Mouse (Mus musculus) midbrain, embryonic 13.5 days (tissue): ENCODE measurements around the gene Kif9. TPM values are rescaled to one million over a fixed set of nuclear protein-coding genes. Genes with fewer than 3 reads are reported as not detected.

Source experiments
- ATAC-seq: fragments of 200-750 bp; cut with Nextera tagmentation; 2 replicates; pipeline ENCODE4 v1.8.0; 2017; ENCODE audit warnings: mild to moderate bottlenecking, moderate TSS enrichment, moderate library complexity
- H3K27ac ChIP-seq: fragments of 300-500 bp; sonication (generic); 2 replicates; pipeline ENCODE4 v1.5.1; 2015; ENCODE audit warnings: inconsistent platforms, mild to moderate bottlenecking, moderate library complexity
- H3K27me3 ChIP-seq: fragments of 300-500 bp; sonication (generic); 2 replicates; pipeline ENCODE4 v1.6.1; 2015; ENCODE audit warnings: mild to moderate bottlenecking, inconsistent platforms
- H3K36me3 ChIP-seq: fragments of 300-500 bp; sonication (generic); 2 replicates; pipeline ENCODE4 v1.6.1; 2015; ENCODE audit warnings: mild to moderate bottlenecking, inconsistent platforms
- H3K4me1 ChIP-seq: fragments of 300-500 bp; sonication (generic); replicated peaks from 2 replicates; pipeline ENCODE4 v1.6.1; 2015; ENCODE audit warnings: inconsistent platforms
- H3K4me2 ChIP-seq: fragments of 300-500 bp; sonication (generic); replicated peaks from 2 replicates; pipeline ENCODE4 v1.6.1; 2015; ENCODE audit warnings: moderate library complexity, mild to moderate bottlenecking, inconsistent platforms
- H3K4me3 ChIP-seq: fragments of 300-500 bp; sonication (generic); replicated peaks from 2 replicates; pipeline ENCODE4 v1.5.1; 2015; ENCODE audit warnings: mild to moderate bottlenecking, inconsistent platforms
- H3K9ac ChIP-seq: fragments of 300-500 bp; sonication (generic); replicated peaks from 2 replicates; pipeline ENCODE4 v1.6.1; 2015; ENCODE audit warnings: mild to moderate bottlenecking, inconsistent platforms
- H3K9me3 ChIP-seq: fragments of 300-500 bp; sonication (generic); 2 replicates; pipeline ENCODE4 v1.6.1; 2016; ENCODE audit warnings: mild to moderate bottlenecking, inconsistent platforms
- WGBS: fragments of 180-500 bp; shearing (Covaris S2); methylation state at CpG from one replicate; pipeline ENCODE4 v1.1.7; 2015; 5-methylcytosine and 5-hydroxymethylcytosine counted together
- polyA plus RNA-seq: library from polyadenylated mRNA; unstranded; fragments of >200 nt; fragmentation: Nextera tagmentation; extraction: Ambion mirVana; gene quantifications from 2 replicates; pipeline ENCODE4 v1.2.1, GENCODE M21; 2015

Kif9 gene
- polyA plus RNA-seq, 1 experiment from 2014 or later = 2.4 TPM

- Histone ChIP-seq H3K4me2 (peak overlapping the region; percentile 93), H3K27me3 (no peaks in the 10 kb centered on the region), H3K4me3 (peak overlapping the region; percentile 98), H3K27ac (peak overlapping the region; percentile 100; the same call in 1 of the 2 replicates), H3K9me3 (no peaks in the 10 kb centered on the region), H3K4me1 (peaks cover 34% of the 10 kb centered on the region), H3K36me3 (no peaks in the 10 kb centered on the region), H3K9ac (0 out of 2 replicates have a peak overlapping the region, but pooled peaks have one; percentile 12)
- ATAC-seq = no peak
- WGBS = 31% methylated on average over 6 of the region's 6 CpGs
Observed at GRCm38 (mm10) chr9:110531151-110531791, 54.5 kb downstream of the Kif9 start.

- Histone ChIP-seq H3K27me3 (no peaks in the 10 kb centered on the region), H3K9ac (peak overlapping the region; percentile 100), H3K4me1 (peaks cover 37% of the 10 kb centered on the region), H3K36me3 (no peaks in the 10 kb centered on the region), H3K4me2 (peak overlapping the region; percentile 93), H3K4me3 (peak overlapping the region; percentile 98), H3K9me3 (no peaks in the 10 kb centered on the region), H3K27ac (peak overlapping the region; percentile 100)
- ATAC-seq = peak; percentile 99
- under 1% methylated on average over 49 of the region's 53 CpGs for WGBS
Observed at GRCm38 (mm10) chr9:110531914-110532489, 55.2 kb downstream of the Kif9 start.

DNA sequence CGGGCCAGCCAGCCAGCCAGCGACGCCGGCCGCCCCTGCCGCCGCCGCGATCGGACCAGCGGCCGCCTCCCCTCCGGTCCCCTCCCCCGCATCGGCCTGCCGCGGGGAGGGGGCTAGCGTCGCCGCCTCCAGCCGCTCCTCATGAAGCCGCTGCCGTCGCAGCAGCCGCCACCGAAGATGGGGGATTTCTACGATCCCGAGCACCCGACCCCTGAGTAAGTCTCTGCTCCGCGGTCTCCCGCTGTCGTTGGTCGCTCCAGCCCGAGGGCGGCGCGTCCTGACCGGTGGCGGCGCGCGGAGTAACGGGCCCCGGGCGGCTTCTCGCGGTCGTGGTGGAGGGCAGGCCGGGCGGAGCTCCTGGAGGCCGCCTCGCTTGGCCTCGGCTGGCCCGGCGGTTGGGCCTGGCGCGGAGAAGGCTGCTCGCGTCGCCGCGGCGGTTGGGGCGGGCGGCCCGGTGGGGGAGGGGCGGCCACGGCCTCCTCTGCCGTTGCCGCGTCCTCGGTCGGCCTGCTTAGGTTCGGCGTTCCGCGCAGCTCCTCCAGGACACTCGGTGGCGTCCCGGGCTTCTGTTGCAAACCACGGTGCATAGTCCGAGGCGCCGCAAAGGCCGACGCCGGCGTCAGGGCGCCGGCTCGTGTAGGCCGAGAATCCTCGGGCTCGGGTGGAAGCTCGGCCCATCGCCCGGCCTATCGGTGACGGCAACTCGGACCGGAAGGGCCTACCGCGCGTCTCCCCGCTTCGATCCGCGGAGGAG is 56.0 kb downstream of the Kif9 start, which contains the start of gene Setd2:
TSS of gene Setd2 (plus strand) at position 60 of the 754 bp plus-strand sequence.
- WGBS = under 1% methylated on average over 85 of the region's 109 CpGs
- H3K4me1 ChIP-seq = peaks cover 37% of the 10 kb centered on the region
- H3K9me3 ChIP-seq = no peaks in the 10 kb centered on the region
- peak; percentile 75; the same call in 1 of the 2 replicates for ATAC-seq
- H3K36me3 ChIP-seq = no peaks in the 10 kb centered on the region
- H3K4me2 ChIP-seq = peak within 1 kb of the TSS; percentile 93
- H3K4me3 ChIP-seq = peak within 1 kb of the TSS; percentile 98
- peak within 1 kb of the TSS; percentile 100 for H3K9ac ChIP-seq
- H3K27ac ChIP-seq = peak within 1 kb of the TSS; percentile 100
- H3K27me3 ChIP-seq = no peaks in the 10 kb centered on the region

GRCm38 (mm10) chr9:110533645-110534044 is 56.9 kb downstream of the Kif9 start:
- Histone ChIP-seq H3K4me2 (peak overlapping the region; percentile 93), H3K36me3 (no peaks in the 10 kb centered on the region), H3K27me3 (no peaks in the 10 kb centered on the region), H3K9ac (peak overlapping the region; percentile 100), H3K9me3 (no peaks in the 10 kb centered on the region), H3K4me1 (peaks cover 37% of the 10 kb centered on the region), H3K27ac (peak overlapping the region; percentile 100; the same call in 1 of the 2 replicates), H3K4me3 (peak overlapping the region; percentile 98)
- 46% methylated on average over 5 of the region's 5 CpGs for whole genome bisulfite sequencing
- ATAC-seq = no peak

- ATAC-seq = no peak
- Histone ChIP-seq H3K4me2 (peak overlapping the region; percentile 93), H3K4me3 (peak overlapping the region; percentile 98; the same call in 1 of the 2 replicates), H3K4me1 (peaks cover 37% of the 10 kb centered on the region), H3K27ac (no peak overlapping the region), H3K27me3 (no peaks in the 10 kb centered on the region), H3K36me3 (no peaks in the 10 kb centered on the region), H3K9ac (no peak overlapping the region), H3K9me3 (no peaks in the 10 kb centered on the region)
- WGBS = 73% methylated on average over 2 of the region's 2 CpGs
Observed at GRCm38 (mm10) chr9:110535114-110535513, 58.4 kb downstream of the Kif9 start.

GRCm38 (mm10) chr9:110536636-110537035 is 59.9 kb downstream of the Kif9 start:
- ATAC-seq = no peak

GRCm38 (mm10) chr9:110538511-110538910 is 61.8 kb downstream of the Kif9 start:
- H3K27me3 ChIP-seq = no peaks in the 10 kb centered on the region
- H3K36me3 ChIP-seq = no peaks in the 10 kb centered on the region
- H3K4me2 ChIP-seq = no peak overlapping the region
- no peaks in the 10 kb centered on the region for H3K9me3 ChIP-seq
- no peak overlapping the region for H3K9ac ChIP-seq
- peaks cover 31% of the 10 kb centered on the region for H3K4me1 ChIP-seq
- ATAC-seq = no peak
- H3K4me3 ChIP-seq = no peak overlapping the region
- no peak overlapping the region for H3K27ac ChIP-seq

More at GRCm38 (mm10) chr9:110536636-110537035, 59.9 kb downstream of the Kif9 start:
- Histone ChIP-seq H3K9me3 (no peaks in the 10 kb centered on the region), H3K36me3 (no peaks in the 10 kb centered on the region), H3K9ac (no peak overlapping the region), H3K27me3 (no peaks in the 10 kb centered on the region), H3K27ac (no peak overlapping the region), H3K4me1 (peaks cover 32% of the 10 kb centered on the region), H3K4me3 (no peak overlapping the region), H3K4me2 (no peak overlapping the region)
- 89% methylated on average over 2 of the region's 2 CpGs for WGBS

DNA sequence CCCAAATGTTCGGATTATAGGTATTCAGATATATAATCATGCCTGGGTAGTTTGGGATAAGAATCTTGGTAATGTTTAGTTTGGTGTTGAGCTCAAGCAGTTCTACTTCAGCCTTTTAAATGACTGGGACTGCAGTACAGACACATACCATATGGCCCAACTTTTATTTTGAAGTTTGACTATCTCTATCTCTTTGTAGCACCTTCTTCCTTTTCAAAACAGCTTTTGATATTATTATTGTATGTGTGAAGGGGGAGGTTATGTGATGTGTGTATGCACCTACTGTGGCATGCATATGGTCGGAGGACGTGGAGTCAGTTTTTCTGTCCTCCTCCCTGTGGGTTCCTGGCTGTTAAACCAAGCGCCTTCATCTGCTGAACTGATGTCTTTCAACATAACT is 65.2 kb downstream of the Kif9 start:
- no peak overlapping the region for H3K4me3 ChIP-seq
- no peaks in the 10 kb centered on the region for H3K4me1 ChIP-seq
- ATAC-seq = no peak
- no peak overlapping the region for H3K9ac ChIP-seq
- no peaks in the 10 kb centered on the region for H3K27me3 ChIP-seq
- no peak overlapping the region for H3K27ac ChIP-seq
- 91% methylated on average over 4 of the region's 4 CpGs for WGBS
- H3K4me2 ChIP-seq = no peak overlapping the region
- H3K9me3 ChIP-seq = no peaks in the 10 kb centered on the region
- H3K36me3 ChIP-seq = no peaks in the 10 kb centered on the region

DNA sequence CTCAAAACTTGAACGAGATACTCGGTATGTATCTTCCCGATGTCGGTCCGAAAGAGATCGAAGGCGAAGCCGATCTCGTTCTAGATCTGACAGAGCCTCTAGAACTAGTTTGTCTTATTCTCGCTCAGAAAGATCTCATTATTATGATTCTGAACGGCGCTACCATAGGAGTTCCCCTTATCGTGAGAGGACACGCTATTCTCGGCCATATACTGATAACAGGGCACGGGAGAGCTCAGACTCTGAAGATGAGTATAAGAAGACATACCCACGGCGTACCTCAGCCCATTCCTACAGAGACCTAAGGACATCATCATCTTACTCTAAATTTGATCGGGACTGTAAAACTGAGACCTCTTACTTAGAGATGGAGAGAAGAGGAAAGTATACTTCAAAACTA is 71.5 kb downstream of the Kif9 start:
- H3K27ac ChIP-seq = no peak overlapping the region
- ATAC-seq = no peak
- WGBS = 98% methylated on average over 19 of the region's 19 CpGs
- peaks cover 58% of the 10 kb centered on the region for H3K36me3 ChIP-seq
- H3K27me3 ChIP-seq = no peaks in the 10 kb centered on the region
- H3K4me1 ChIP-seq = no peaks in the 10 kb centered on the region
- H3K4me2 ChIP-seq = no peak overlapping the region
- no peaks in the 10 kb centered on the region; the same call in 1 of the 2 replicates for H3K9me3 ChIP-seq
- H3K4me3 ChIP-seq = no peak overlapping the region
- no peak overlapping the region for H3K9ac ChIP-seq

GRCm38 (mm10) chr9:110568309-110568708 is 91.6 kb downstream of the Kif9 start:
- Histone ChIP-seq H3K4me1 (no peaks in the 10 kb centered on the region), H3K9me3 (no peaks in the 10 kb centered on the region), H3K9ac (no peak overlapping the region), H3K4me3 (no peak overlapping the region), H3K4me2 (no peak overlapping the region), H3K27ac (no peak overlapping the region), H3K36me3 (peaks cover 78% of the 10 kb centered on the region), H3K27me3 (no peaks in the 10 kb centered on the region)
- no peak for ATAC-seq
